Mouse (Mus musculus) testis, postnatal 10 days (tissue): Measurements from ENCODE around the gene Trak1.

Source experiments
- DNase-seq: peaks from one replicate; pipeline ENCODE4 v3.0.0; 2021; ENCODE audit warnings: low spot score

Gene Trak1

DNA sequence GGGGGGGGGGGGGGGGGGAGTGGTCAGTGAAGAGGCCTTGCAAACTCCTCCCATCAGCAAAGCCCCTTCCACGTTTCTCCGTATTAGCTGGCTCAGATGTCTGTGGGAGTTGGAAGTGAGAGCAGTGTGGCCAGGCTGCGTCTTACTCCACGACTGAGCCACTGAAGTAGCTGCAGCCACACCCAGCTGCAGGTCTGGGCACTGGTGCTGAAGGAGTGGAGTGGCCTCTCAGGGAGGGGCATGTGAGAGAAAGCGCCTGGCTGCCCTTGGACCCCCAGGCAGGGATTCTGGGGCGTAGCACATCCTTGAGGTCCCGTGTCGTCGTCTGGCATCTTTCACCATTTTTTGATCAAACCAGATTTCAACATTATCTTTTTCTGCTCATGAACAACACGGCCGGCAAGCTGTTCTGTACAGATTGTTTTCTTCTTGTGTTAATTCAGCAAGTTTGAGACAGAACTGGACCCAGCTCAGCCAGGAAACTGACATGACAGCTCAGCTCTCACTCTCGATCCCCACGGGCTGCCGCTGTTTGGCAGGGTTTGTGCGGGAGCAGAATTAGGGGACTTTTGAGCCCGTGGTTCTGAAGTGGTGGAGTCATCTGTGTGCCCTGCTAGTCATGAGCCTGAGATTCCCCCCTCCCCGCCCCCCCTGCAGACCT lies 100.9 kb downstream of the Trak1 start:
- no peak for DNase-seq

DNA sequence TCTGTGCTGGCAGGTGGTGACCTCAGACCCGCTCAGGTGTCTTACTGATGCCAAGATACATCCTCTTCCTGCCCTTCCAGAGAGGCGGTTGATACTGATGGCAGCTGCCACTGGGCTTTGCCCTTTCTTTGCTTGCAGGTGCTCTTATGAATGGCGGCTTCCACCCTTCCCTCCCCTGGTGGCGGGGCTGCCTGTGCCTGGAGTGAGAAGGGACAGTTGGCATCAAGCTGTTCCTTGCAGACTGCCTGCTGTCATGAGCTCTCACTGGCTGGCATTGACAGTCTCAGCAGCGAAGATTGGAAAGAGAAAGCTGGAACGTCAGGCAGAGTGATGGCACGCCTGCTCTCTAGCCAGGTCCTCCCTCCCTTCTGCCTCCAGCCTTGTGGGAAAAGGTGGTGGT lies 101.5 kb downstream of the Trak1 start:
- no peak for DNase-seq

DNA sequence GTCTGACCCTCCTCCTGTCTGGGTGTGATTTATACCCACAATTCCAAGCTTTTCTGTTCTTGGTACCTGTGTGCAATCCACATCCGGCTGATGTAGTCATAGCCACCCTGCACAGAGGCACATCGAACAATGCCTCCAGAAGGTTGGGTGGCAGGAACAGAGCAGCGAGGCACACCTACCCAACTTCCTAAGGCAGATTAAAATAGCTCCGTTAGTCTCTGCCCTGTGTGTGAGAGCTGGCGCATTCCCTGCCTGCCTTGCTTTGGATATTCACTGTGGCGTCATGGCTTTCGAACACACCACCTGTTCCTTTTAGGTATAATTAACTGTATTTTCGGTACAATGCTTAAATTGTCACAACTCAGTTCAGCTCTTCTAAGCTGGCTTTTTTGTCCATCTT lies 103.3 kb downstream of the Trak1 start:
- DNase-seq: no peak

DNA sequence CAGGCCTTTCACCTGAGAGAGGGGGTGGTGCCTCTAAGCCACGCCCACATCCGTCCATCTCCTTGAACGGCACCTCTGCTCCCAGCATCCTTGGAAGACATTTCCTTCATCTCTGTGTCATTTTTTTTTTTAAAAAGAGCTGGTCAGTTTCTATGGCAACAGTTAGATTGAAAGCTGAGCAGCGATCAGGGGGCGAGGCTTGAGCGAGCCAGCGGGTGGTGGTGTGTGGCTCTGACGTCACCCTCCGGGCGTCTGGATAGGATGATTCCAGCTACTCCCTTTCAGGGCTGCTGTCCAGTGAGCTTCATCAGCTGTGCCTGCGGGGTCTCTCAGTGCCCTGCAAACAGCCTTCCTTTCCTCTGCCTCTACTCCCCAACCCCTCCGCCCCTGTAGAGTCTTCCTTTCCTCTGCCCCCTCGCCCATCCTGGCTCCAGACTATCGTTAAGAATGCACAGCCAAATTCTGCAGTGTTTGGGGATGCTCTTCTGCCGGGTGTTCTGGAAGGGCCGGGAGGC lies 105.9 kb downstream of the Trak1 start:
- peak; percentile 76 for DNase-seq

DNA sequence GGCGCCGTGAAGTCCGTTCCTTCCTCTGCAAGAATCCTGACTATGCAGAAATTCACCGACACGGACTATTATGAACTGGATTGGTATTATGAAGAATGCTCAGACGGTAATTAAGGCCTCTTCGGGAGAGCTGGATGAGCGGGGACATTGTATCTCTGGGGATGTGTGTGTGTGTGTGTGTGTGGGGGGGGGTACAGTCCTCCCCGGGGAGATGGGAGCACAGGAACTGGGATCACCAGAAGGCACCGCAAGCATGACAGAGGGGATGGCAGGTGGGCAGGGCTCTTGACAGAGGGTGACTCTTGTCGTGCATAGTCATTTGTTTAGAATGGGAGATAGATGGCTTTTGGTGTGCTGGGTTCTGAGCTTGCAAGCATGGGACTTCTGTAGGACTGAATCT lies 106.4 kb downstream of the Trak1 start:
- DNase-seq: no peak

DNA sequence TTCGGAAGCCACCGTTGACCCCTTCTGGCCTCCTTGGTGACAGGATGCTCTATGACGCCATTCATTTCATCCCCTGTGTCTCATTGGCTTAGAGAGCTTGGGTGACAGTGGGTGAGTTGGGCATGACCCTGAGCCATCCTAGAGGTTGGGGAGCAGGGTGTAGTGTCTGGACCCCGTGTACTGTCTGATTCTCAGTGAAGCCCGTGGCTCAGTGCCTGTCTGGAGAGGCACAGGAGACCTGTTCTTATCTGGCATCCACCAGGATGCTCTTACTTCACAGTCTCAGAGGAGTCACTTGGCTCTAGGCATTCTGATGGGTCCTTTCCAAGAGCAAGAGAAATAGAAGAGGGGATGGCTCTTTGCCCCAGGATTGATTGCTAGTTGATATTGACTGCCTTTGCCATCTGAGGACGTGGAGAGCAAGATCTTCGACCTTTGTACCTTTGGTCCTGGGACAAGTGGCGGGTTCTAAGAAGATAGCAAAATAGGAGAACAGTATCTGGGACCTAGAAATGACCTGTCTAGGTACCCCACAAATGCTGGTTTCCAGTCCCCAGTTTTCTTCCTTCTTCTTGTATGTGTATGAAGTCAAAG lies 107.9 kb downstream of the Trak1 start:
- no peak for DNase-seq

DNA sequence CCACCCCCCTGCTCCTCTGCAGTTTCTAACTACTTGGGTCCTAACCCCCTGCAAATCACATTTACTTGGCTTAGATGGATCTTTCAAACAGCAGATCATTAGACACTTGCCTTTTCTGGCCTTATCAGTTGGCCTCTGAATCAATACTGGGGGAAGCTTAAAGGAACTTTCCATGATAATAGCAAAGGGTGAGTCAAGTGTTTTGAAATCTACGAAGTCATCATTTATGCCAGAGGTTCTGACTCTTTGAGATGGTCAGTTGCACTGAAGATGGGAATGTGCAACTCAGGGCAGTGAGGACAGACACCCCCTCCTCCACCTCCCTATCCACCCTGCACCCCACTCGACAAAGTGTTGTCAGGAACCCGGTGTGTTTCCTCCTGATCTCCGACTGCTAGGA lies 108.5 kb downstream of the Trak1 start:
- DNase-seq: no peak

DNA sequence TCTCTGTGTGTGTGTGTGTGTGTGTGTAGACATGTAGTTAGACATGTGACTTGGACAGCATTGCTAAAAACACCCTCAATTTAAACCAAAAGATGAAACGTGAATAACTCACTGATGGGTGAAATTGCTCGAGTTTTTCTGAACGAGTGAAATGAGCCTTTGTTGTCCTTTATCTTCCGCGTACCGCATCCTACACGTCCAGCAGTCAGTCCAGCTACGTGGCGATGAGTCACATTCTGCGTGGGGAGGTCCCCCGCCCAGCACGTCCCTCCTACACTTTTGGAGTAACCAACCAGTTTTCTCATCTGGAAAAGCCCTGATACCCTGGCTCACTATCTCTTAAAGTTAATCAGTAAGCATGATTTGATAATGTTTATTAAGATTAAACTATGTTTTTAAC lies 116.9 kb downstream of the Trak1 start:
- DNase-seq: no peak

DNA sequence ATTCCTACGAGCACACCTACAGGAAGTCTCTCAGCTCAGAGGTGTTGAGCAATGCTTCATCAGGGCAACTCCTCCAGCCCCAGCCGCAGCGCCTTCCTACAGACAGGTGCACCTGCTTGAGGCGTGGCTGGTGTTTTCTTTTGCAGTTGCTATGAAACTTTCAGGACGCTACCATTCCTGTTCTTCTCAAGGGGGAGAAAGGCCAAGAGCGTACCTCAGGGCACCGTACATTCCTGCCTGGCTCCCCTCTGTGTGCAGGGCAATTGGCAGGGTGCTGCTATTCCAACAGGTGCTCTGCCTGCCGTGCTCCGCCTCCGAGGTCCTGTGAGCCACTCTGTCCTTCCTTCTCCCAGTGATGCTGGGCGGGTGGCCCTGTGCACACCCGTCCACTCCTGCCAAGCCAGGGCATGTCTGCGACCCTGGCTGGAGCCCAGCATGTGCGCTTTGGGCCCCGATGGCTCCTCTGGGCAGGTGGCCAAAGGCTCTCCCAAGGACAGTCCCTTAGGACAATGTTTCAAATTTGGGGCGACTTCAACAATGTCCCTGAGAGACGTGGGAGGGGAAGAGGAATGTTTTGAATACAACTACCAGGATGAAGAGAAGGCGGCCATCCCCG lies 118.4 kb downstream of the Trak1 start:
- DNase-seq: peak; percentile 92

DNA sequence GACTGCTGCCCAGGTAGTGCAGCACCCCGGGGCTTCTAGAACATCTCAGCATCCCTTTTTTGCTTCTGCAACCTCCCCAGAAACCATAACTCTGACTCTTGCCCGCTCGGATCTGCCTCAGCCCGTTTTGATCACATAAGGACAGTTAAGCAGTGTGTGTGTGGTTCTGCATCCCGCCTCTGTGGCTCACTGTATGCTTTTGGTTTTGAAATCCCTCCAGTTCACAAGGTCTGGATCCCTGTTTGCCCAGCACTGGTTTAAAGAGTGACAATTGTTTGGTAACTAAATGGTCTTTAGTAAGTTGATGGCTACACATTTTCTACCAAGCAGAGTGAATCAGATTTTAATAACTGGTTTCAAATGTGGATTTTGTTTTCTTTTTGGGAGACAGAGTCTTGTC lies 119.2 kb downstream of the Trak1 start:
- no peak for DNase-seq

DNA sequence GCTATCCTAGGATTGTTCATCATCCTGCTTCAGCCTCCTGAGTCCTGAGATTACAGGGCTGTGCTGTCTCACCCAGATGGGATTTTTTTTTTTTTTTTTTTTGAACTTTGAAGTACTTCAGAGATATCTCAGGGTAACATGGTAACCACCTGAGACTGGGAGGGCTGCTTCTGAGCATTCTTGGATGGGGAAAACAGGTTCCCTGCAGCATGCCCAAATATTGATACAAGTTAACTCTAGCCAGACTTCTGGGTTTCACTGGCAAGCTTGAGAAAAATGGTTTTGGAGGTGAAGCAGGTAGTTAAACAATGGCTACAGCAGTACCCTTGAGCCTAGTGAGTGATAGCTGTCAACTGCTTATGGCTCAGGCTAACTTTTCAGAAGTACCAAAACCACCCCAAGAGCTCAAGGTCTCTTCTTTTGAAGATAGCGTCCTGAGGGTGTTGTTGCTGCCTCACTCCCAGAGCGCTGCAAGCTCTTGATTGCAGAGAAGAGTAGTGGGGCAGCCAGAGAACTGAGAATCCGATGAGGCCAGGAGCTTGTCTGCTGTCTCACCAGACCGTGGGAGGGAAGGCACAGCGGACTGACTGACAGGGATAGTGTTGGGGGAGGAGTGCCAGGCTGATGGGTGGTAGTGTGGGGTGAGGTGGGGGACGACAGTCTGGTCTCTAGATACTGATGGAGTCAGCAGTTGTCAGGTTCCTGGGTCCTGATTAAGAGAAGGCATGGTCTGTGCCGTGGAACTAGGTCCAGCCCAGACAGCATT lies 119.8 kb downstream of the Trak1 start:
- peak; percentile 55 for DNase-seq

DNA sequence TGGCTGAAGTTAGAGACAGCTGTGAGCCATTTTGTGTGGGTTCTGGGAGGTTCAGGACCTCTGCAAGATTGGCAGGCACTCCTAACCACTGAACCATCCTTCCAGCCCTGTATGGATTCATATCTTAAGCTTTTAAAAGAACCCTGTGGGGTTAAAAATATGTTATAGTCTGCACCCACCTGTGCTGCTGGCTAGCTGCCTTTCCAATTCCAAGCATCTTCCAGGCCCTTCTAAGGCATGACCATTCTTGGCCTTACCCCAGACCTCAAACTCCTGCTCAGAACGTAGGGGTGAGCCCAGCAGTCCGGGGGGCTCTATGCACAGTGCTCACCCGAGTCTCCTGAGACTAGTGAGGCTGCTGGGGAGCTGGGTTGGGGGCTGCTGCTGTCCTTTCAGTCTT lies 121.7 kb downstream of the Trak1 start:
- no peak for DNase-seq

DNA sequence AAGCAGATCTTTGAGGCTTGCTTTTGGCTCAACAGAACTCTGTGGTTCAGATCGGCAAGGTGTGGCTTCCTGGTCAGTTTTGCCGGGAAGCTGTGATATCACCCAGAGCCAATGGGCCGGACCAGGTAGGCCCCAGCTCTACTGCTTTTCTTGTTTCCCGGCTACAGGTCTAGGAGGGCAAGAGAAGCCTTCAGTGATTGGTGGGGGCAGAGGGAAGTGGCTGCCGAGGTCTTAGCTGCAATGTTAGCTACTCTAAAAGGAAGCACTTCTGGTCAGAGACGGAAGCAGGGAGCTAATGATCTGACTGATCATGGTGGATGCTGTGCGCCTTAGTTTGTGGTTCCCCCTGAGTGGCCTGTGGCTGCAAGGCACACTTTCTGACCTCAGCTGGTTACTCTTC lies 122.3 kb downstream of the Trak1 start:
- no peak for DNase-seq

DNA sequence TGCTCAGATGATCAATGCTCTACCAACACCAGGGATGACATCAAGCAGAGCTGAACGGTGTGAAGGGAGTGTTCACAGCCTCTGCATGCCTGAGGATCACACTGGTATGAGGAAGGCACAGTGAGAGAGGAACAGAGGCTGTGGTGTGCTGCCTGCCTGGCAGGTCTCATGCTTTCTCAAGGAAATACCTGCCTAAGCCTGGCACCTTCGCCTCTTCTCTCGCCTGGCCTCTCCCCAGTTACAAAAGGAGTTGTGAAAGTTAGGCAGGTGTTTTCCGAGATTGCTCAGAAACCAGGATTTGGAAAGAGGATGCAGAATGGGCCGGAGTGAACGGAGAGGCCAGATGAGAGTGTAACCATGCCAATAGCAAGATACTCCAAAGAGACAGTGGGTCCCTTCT lies 123.5 kb downstream of the Trak1 start:
- DNase-seq: no peak

DNA sequence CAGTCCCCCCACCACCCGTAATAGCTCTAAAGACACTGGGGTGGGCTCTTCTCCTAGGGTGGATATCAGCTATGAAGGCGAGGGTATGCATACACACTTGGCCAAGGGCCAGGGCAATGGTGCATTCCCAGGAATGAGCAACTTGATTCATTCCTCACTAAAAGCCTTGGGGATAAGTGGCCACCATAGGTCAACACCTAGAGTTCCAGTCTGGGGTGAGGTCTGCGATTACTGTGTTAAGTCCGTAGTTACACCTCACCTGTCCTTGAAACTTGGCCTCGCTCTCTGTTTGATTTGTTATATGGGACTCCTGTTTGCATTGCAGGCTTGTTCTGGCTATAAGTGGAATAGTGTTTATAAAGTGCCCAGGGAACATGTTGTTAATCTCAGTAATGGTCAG lies 125.1 kb downstream of the Trak1 start:
- no peak for DNase-seq

DNA sequence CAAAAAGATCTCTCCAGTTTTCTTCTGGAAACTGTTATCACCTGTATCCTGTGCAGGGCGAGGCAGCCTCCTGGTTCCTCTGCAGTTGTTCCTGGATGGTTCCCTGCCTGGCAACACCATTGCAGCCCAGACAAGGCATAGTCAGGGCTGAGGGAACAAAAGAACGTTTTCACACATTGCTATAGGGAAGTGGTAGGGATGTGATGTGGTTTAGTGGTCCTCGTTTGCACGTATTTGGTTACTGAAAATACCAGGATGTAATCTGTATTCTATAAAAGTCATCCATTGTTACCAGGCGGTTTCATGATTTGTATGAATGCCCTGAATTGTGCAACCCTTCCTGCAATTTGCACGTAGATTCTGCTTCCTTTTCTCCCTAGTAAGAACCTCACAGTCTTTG lies 126.3 kb downstream of the Trak1 start:
- DNase-seq: no peak

DNA sequence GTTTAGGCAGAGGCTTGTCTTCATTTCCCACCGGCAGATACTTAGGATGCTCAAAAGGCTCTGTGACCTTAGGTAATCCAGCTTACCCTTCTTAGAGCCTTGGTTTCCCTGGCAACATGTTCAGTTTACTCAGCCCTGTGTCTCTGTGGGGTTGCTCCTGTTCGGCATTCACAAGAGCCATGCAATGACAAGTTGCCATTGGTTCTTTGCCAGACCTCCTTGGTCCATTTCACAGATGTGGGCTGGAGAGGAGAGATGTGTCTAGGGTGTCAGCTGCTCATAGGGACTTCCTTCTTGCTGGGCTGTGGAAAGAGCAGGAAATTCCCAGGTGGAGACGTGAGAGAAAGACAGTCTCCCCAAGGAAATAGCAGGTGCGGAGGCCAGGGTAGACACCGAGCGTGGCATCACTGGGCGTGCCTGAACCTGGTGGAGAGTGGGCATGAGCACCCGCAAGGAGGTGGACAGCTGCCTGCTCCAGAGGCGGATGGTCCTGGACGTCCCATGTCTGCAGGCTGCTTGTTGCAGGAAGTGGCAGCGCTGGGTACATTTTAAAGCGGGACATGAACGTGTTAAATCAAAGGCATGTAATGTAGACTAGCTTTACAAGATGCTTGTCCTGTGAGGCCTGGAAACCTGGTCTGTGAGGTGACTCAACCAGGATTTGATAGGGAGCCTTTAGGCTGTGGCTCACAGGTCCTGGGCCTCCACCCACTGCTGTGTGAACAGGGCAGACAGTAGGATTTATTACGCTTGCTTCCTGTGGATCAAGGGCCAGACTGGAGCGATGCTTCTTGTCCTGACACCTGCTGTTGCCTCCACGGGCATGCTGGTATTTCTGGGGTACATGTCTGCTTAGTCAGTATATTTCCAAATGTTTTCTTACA lies 127.2 kb downstream of the Trak1 start:
- no peak for DNase-seq

DNA sequence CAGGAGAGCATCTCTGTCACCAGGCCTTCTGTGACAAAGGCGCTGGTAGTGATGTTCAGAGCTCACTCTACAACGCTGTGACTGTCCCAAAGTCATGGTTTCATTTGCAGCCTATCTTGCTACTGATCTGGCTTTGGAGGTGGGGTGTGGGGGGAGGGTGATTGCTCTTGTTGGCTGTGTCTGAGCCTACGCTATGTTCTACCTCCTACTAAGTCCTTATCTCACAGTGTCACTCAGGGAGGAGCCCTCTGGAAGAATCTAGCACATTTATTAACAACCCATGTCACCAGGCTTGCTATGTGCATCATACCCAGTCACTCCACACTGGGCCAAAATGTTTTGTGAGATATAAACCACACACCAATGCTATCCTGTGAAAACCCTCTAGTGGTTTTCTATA lies 129.1 kb downstream of the Trak1 start:
- no peak for DNase-seq

DNA sequence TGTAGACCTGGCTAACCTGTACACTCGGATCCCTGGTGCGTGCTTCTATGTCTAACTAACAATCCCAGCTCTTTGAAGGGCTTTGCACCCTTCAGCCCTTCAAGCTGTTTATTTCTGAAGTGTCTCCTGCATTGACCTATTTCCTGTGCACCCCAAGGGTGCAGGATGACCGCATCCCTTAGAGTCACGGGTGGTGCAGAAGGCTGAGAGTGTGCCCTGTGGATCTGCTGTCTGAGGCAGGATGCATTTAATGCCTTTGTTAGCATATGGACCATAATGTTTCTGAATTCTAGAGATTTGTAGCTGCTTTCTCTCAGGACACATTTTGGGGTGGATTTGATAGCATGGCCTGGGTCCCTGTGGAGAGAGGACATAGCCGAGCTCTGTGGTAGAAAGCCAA lies 129.6 kb downstream of the Trak1 start:
- no peak for DNase-seq

DNA sequence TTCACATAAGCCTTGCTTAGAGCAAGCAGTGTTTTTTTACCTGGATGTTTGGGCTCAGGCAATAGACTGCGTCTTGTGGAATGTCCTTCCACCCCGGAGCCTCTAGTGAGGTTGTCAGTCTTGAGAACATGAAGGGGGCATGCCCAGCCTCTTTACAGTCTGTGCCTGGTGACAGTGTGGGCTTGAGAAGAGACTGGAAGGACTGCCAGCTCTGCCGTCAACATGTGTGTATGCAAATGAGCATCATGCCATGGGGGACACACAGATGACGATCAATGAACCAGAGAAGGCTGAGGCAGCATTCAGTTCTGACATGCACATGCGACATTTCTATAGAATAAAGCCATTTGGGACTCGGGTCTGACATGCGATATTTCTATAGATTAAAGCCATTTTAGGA lies 132.3 kb downstream of the Trak1 start:
- DNase-seq: no peak

DNA sequence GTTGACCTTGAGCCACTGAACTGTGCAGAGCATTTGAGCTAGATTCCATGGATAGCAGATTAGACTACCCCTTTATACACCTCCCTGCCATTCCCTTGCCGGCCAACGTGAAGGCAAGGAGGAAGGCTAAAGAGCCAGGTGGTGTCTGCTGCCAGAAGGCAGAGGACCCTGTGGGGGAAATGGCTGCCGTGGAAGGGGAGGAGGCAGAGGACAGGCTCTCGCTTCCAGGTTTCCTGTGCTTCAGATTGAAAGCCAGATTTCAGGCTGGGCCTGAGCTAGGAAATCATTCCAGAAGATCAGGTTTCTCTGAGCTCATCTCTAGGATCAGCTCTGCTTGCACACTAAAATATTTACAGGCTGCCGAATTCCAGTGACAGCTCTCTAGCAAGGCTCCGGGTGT lies 133.1 kb downstream of the Trak1 start:
- DNase-seq: no peak
